Mouse (Mus musculus) cerebellum, adult 2 months (tissue): ENCODE data around the gene Gpx6. TPM values are rescaled to one million over a fixed set of nuclear protein-coding genes. Genes with fewer than 3 reads are reported as not detected.

Experiments used
- DNase-seq, 2 experiments: peaks; one replicate each; pipeline ENCODE4 v3.0.0; 2021
- H3K27ac ChIP-seq: fragments of 200-500 bp; 2 replicates; pipeline ENCODE4 v1.5.1; 2012; ENCODE audit warnings: low read length, control low read depth, inconsistent platforms; ENCODE audit not compliant: insufficient read depth
- H3K27me3 ChIP-seq: fragments of 200-500 bp; 2 replicates; pipeline ENCODE4 v1.6.1; 2012; ENCODE audit warnings: inconsistent platforms, mild to moderate bottlenecking, low read length, moderate library complexity; ENCODE audit not compliant: control insufficient read depth, insufficient read depth
- H3K4me1 ChIP-seq: fragments of 200-500 bp; 2 replicates; pipeline ENCODE4 v1.6.1; 2011; ENCODE audit warnings: low read length; ENCODE audit not compliant: control insufficient read depth, insufficient read depth
- H3K4me3 ChIP-seq: fragments of 200-500 bp; replicated peaks from 2 replicates; pipeline ENCODE3; 2011; ENCODE audit warnings: mild to moderate bottlenecking, low read depth, low read length, control low read depth; ENCODE audit not compliant: insufficient read depth
- CTCF ChIP-seq: fragments of 200-500 bp; IDR thresholded peaks from 2 replicates; pipeline ENCODE4 v1.5.1; 2011; ENCODE audit warnings: low read depth, mild to moderate bottlenecking, control low read depth, low read length, moderate library complexity, borderline replicate concordance; ENCODE audit not compliant: insufficient read depth
- POLR2A ChIP-seq: fragments of 200-500 bp; IDR thresholded peaks from 2 replicates; pipeline ENCODE4 v1.6.1; 2011; ENCODE audit warnings: low read length, control low read depth, borderline replicate concordance; ENCODE audit not compliant: insufficient read depth
- WGBS: fragments of 180-500 bp; shearing (Covaris S2); methylation state at CpG from one replicate; pipeline ENCODE4 v1.1.7; 2018; 5-methylcytosine and 5-hydroxymethylcytosine counted together
- polyA plus RNA-seq: library from polyadenylated mRNA; depleted of rRNA; stranded (reverse); fragments of >200 nt; gene quantifications from 2 replicates; pipeline ENCODE4 v1.2.3, GENCODE M21; 2012; rRNA removed

Gene Gpx6
- polyA plus RNA-seq, 1 experiment = 0.33 TPM

- WGBS = under 1% methylated on average over 24 of the region's 24 CpGs
- peak; percentile 73 to 82 for DNase-seq
- TF ChIP-seq CTCF (peak; percentile 69), POLR2A (no peak)
These were observed 14.8 kb downstream of the Gpx6 start for GRCm38 (mm10) chr13:21326657-21327211.

DNA sequence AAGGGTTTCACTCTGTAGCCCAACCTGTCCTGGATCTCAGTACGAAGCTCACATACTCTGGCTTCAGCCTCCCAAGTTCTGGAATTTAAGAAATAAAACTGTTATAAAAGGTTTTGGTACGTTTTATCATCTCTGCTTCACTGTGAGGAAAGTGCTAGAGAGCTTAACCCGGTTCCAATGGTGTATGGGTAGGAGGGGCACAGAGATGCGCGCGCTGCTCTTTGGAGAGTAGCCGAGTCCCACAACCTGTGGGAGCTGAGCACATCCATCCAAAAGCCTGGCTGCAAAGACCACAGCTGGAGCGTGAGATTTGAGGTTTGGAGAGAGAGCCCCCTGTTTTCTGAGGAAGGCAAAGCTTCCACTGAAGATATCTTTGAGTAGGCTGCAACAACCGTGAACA, 15.5 kb downstream of the Gpx6 start:
- Histone ChIP-seq H3K27ac (no peak overlapping the region), H3K4me1 (no peaks in the 10 kb centered on the region), H3K4me3 (peak overlapping the region; percentile 1), H3K27me3 (no peaks in the 10 kb centered on the region)
- TF ChIP-seq CTCF (no peak), POLR2A (no peak)
- 3% methylated on average over 9 of the region's 9 CpGs for WGBS
- peak in 1 of 2 experiments; percentile 2 for DNase-seq

More at GRCm38 (mm10) chr13:21326657-21327211, 14.8 kb downstream of the Gpx6 start:
- Histone ChIP-seq H3K27me3 (no peaks in the 10 kb centered on the region), H3K4me3 (peak overlapping the region; percentile 70), H3K4me1 (no peaks in the 10 kb centered on the region; the same call in 1 of the 2 replicates), H3K27ac (no peak overlapping the region)

- no peaks in the 10 kb centered on the region for H3K4me1 ChIP-seq
- WGBS = 97% methylated on average over 1 of the region's 1 CpGs
- H3K4me3 ChIP-seq = no peak within 1 kb of the TSS
- H3K27me3 ChIP-seq = no peaks in the 10 kb centered on the region; the same call in 1 of the 2 replicates
- TF ChIP-seq POLR2A (no peak), CTCF (no peak)
- no peak for DNase-seq
- no peak within 1 kb of the TSS for H3K27ac ChIP-seq
These were observed 34.7 kb downstream of the Gpx6 start, which contains the start of gene Olfr1367 for GRCm38 (mm10) chr13:21346610-21347009. Gene Olfr1367, plus strand, starts transcription at chr13:21346910.

DNA sequence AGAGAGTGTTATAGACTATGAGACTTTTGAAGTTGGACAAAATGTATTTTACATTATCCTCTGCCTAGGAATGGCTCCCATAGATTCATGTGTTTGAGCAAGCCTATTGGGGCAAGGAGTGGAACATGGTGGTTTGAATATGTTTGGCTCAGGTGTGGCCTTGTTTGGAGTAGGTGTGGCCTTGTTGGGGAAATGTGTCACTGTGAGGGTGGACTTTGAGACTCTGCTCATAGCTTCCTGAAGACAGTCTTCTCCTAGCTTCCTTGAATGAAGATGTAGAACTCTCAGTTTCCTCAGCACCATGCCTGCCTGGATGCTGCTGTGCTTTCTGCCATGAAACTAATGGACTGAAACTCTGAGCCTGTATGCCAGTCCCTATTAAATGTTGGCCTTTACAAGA, 38.7 kb downstream of the Gpx6 start:
- TF ChIP-seq CTCF (no peak), POLR2A (no peak)

GRCm38 (mm10) chr13:21362621-21363248, 50.8 kb downstream of the Gpx6 start, which contains the start of gene Zscan12:
Gene Zscan12, plus strand, starts transcription at chr13:21362820.
- TF ChIP-seq POLR2A (peak; percentile 82), CTCF (no peak)
- H3K4me1 ChIP-seq = peaks cover 2% of the 10 kb centered on the region; the same call in 1 of the 2 replicates
- no peak within 1 kb of the TSS; the same call in 1 of the 2 replicates for H3K27ac ChIP-seq
- H3K27me3 ChIP-seq = no peaks in the 10 kb centered on the region
- under 1% methylated on average over 29 of the region's 29 CpGs for WGBS
- peak within 1 kb of the TSS; percentile 68 for H3K4me3 ChIP-seq
- peak; percentile 91 to 95 for DNase-seq

More for the DNA sequence above, 38.7 kb downstream of the Gpx6 start:
- Histone ChIP-seq H3K27ac (no peak overlapping the region), H3K27me3 (no peaks in the 10 kb centered on the region; the same call in 1 of the 2 replicates), H3K4me3 (no peak overlapping the region), H3K4me1 (no peaks in the 10 kb centered on the region)
- no peak for DNase-seq

GRCm38 (mm10) chr13:21363719-21364118, 51.8 kb downstream of the Gpx6 start:
- Histone ChIP-seq H3K27me3 (no peaks in the 10 kb centered on the region), H3K4me1 (peaks cover 2% of the 10 kb centered on the region; the same call in 1 of the 2 replicates), H3K4me3 (peak overlapping the region; percentile 68), H3K27ac (no peak overlapping the region)
- TF ChIP-seq POLR2A = no peak
- no peak for TF ChIP-seq CTCF
- 43% methylated on average over 12 of the region's 12 CpGs for WGBS
- DNase-seq = peak; percentile 21 to 22

GRCm38 (mm10) chr13:21366635-21367034, 54.7 kb downstream of the Gpx6 start:
- DNase-seq = no peak
- 53% methylated on average over 6 of the region's 6 CpGs for WGBS
- no peak overlapping the region for H3K27ac ChIP-seq
- H3K4me3 ChIP-seq = no peak overlapping the region
- TF ChIP-seq CTCF = no peak
- TF ChIP-seq POLR2A = no peak
- H3K27me3 ChIP-seq = no peaks in the 10 kb centered on the region
- peaks cover 2% of the 10 kb centered on the region; the same call in 1 of the 2 replicates for H3K4me1 ChIP-seq

Other genes with a start within 250 kb of the Gpx6 start
- gene Olfr1370, start 237.2 kb upstream of the Gpx6 start, polyA plus RNA-seq = not detected in 2 replicates
- not detected in 2 replicates for gene Olfr1369-ps1, start 200.6 kb upstream of the Gpx6 start, polyA plus RNA-seq
- gene Olfr263, start 182.5 kb upstream of the Gpx6 start, polyA plus RNA-seq = not detected in 2 replicates
- not detected in 2 replicates for gene Olfr1368, start 166.3 kb upstream of the Gpx6 start, polyA plus RNA-seq
- gene Trim27, start 132.7 kb upstream of the Gpx6 start, polyA plus RNA-seq = 27.0 and 28.9 TPM in 2 replicates
- not detected in 2 replicates for gene Gpx5, start 19.4 kb upstream of the Gpx6 start, polyA plus RNA-seq
- not detected in 2 replicates for gene Olfr1367, start 34.8 kb downstream of the Gpx6 start, polyA plus RNA-seq
- 6.5 and 6.7 TPM in 2 replicates for gene Zscan12, start 50.7 kb downstream of the Gpx6 start, polyA plus RNA-seq
- 45.0 and 47.4 TPM in 2 replicates for gene Zkscan3, start 90.6 kb downstream of the Gpx6 start, polyA plus RNA-seq
- 2.6 and 2.7 TPM in 2 replicates for gene Pgbd1, start 128.9 kb downstream of the Gpx6 start, polyA plus RNA-seq
- gene Zscan26, start 141.6 kb downstream of the Gpx6 start, polyA plus RNA-seq = 69.3 and 71.9 TPM in 2 replicates
- 0.44 and 0.54 TPM in 2 replicates for gene Nkapl, start 156.4 kb downstream of the Gpx6 start, polyA plus RNA-seq
- 3.6 and 4.2 TPM in 2 replicates for gene Zkscan4, start 166.8 kb downstream of the Gpx6 start, polyA plus RNA-seq
- not detected in 2 replicates for gene Gm10065, start 167.3 kb downstream of the Gpx6 start, polyA plus RNA-seq
- 1.5 and 1.8 TPM in 2 replicates for gene AK157302, start 183.1 kb downstream of the Gpx6 start, polyA plus RNA-seq
- gene Gm11273, start 189.3 kb downstream of the Gpx6 start, polyA plus RNA-seq = 28.3 and 29.8 TPM in 2 replicates
- gene Zkscan8, start 219.0 kb downstream of the Gpx6 start, polyA plus RNA-seq = 7.5 and 9.8 TPM in 2 replicates
- not detected in 2 replicates for gene Olfr1366, start 230.7 kb downstream of the Gpx6 start, polyA plus RNA-seq
- gene Olfr1535, start 247.8 kb downstream of the Gpx6 start, polyA plus RNA-seq = not detected in 2 replicates